Mouse (Mus musculus) CH12.LX (cell line): ENCODE data around the gene Krtap3-1.

Source experiments
- CHD1 ChIP-seq: IDR thresholded peaks from 2 replicates; pipeline ENCODE4 v1.6.1; 2012; ENCODE audit warnings: low read depth, low read length, improper control_type of control experiment, inconsistent platforms
- EP300 ChIP-seq: IDR thresholded peaks from 2 replicates; pipeline ENCODE4 v1.6.1; 2011; ENCODE audit warnings: low read length, improper control_type of control experiment
- JUN ChIP-seq: IDR thresholded peaks from 2 replicates; pipeline ENCODE4 v1.6.1; 2011; ENCODE audit warnings: low read depth, mild to moderate bottlenecking, low read length, improper control_type of control experiment, moderate library complexity; ENCODE audit not compliant: insufficient read depth
- NRF1 ChIP-seq: IDR thresholded peaks from 2 replicates; pipeline ENCODE4 v1.6.1; 2014; ENCODE audit warnings: low read depth, mild to moderate bottlenecking, inconsistent platforms, low read length, improper control_type of control experiment, moderate library complexity
- POLR2A ChIP-seq: IDR thresholded peaks from 2 replicates; pipeline ENCODE4 v1.6.1; 2011; ENCODE audit warnings: low read depth, mild to moderate bottlenecking, improper control_type of control experiment, low read length
- ZNF384 ChIP-seq: IDR thresholded peaks from 2 replicates; pipeline ENCODE4 v1.6.1; 2012; ENCODE audit warnings: low read depth, low read length, improper control_type of control experiment, inconsistent platforms

- TF ChIP-seq POLR2A (no peak), NRF1 (no peak), ZNF384 (no peak), EP300 (no peak), JUN (no peak), CHD1 (no peak)
Observed at GRCm38 (mm10) chr11:99585096-99585495, 18.7 kb upstream of the Krtap3-1 start.
